Mouse (Mus musculus): Measurements from ENCODE around the gene Krtap4-1. TPM values are rescaled to one million over a fixed set of nuclear protein-coding genes. Genes with fewer than 3 reads are reported as not detected.
"Not testable (repeated sequence)": the region's sequence is repeated elsewhere in the genome, so short reads cannot be mapped to it uniquely, and the experiment has no call there.

Gene Krtap4-1
- polyA plus RNA-seq, 1 experiment from 2014 or later, result not detected

- 79% methylated on average over 2 of the region's 2 CpGs for WGBS
- no peak overlapping the region for H3K27ac ChIP-seq (replicated peaks)
- no peak for ATAC-seq (ENCODE audit: low read depth)
Observed at GRCm38 (mm10) chr11:99633293-99633692, 5.3 kb upstream of the Krtap4-1 start.

GRCm38 (mm10) chr11:99630890-99631289 is 2.9 kb upstream of the Krtap4-1 start:
- WGBS, result 82% methylated on average over 3 of the region's 3 CpGs

More at GRCm38 (mm10) chr11:99633293-99633692, 5.3 kb upstream of the Krtap4-1 start:
- Histone ChIP-seq H3K4me3 (no peak overlapping the region), H3K36me3 (no peaks in the 10 kb centered on the region), H3K4me2 (no peak overlapping the region), H3K27me3 (no peaks in the 10 kb centered on the region), H3K9ac (no peak overlapping the region), H3K9me3 (no peaks in the 10 kb centered on the region), H3K4me1 (replicated peaks) (no peaks in the 10 kb centered on the region)

GRCm38 (mm10) chr11:99620335-99620734 is 7.7 kb downstream of the Krtap4-1 start, which contains the start of gene Gm11562:
TSS of gene Gm11562 (minus strand) at chr11:99620435.
- H3K36me3 ChIP-seq, result no peaks in the 10 kb centered on the region
- no peaks in the 10 kb centered on the region for H3K4me1 ChIP-seq (replicated peaks)
- no peak within 1 kb of the TSS for H3K4me3 ChIP-seq
- no peak within 1 kb of the TSS for H3K9ac ChIP-seq
- no peak within 1 kb of the TSS for H3K4me2 ChIP-seq
- no peak within 1 kb of the TSS for H3K27ac ChIP-seq (replicated peaks)
- WGBS, result 91% methylated on average over 2 of the region's 2 CpGs
- ATAC-seq (ENCODE audit: low read depth), result no peak
- no peaks in the 10 kb centered on the region for H3K9me3 ChIP-seq
- no peaks in the 10 kb centered on the region for H3K27me3 ChIP-seq

More at GRCm38 (mm10) chr11:99630890-99631289, 2.9 kb upstream of the Krtap4-1 start:
- H3K27ac ChIP-seq (replicated peaks), result no peak overlapping the region
- H3K4me2 ChIP-seq, result no peak overlapping the region
- no peaks in the 10 kb centered on the region for H3K27me3 ChIP-seq
- no peak overlapping the region for H3K9ac ChIP-seq
- no peak for ATAC-seq (ENCODE audit: low read depth)
- no peak overlapping the region for H3K4me3 ChIP-seq
- no peaks in the 10 kb centered on the region for H3K9me3 ChIP-seq
- no peaks in the 10 kb centered on the region for H3K4me1 ChIP-seq (replicated peaks)
- no peaks in the 10 kb centered on the region for H3K36me3 ChIP-seq

- Histone ChIP-seq H3K36me3 (no peaks in the 10 kb centered on the region), H3K9ac (no peak within 1 kb of the TSS), H3K27ac (replicated peaks) (no peak within 1 kb of the TSS), H3K4me2 (no peak within 1 kb of the TSS), H3K27me3 (no peaks in the 10 kb centered on the region), H3K4me3 (no peak within 1 kb of the TSS), H3K4me1 (replicated peaks) (no peaks in the 10 kb centered on the region), H3K9me3 (no peaks in the 10 kb centered on the region)
- 62% methylated on average over 3 of the region's 3 CpGs for WGBS
- ATAC-seq (ENCODE audit: low read depth), result no peak
Observed at GRCm38 (mm10) chr11:99614796-99615363, 13.2 kb downstream of the Krtap4-1 start, which contains the start of gene Krtap2-4. TSS of gene Krtap2-4 (minus strand) at chr11:99614846.

- not testable (repeated sequence) for ATAC-seq (ENCODE audit: low read depth)
- 50% methylated on average over 1 of the region's 2 CpGs for WGBS
Observed at GRCm38 (mm10) chr11:99610089-99610488, 17.9 kb downstream of the Krtap4-1 start, which contains the start of gene Gm11937. TSS of gene Gm11937 (minus strand) at chr11:99610189.

GRCm38 (mm10) chr11:99609126-99609525 is 18.9 kb downstream of the Krtap4-1 start:
- H3K4me1 ChIP-seq (replicated peaks), result no peaks in the 10 kb centered on the region
- no peak overlapping the region for H3K9ac ChIP-seq
- H3K27me3 ChIP-seq, result no peaks in the 10 kb centered on the region
- H3K9me3 ChIP-seq, result no peaks in the 10 kb centered on the region
- 64% methylated on average over 1 of the region's 1 CpGs for WGBS
- H3K36me3 ChIP-seq, result no peaks in the 10 kb centered on the region
- ATAC-seq (ENCODE audit: low read depth), result no peak
- no peak overlapping the region for H3K4me2 ChIP-seq
- H3K27ac ChIP-seq (replicated peaks), result no peak overlapping the region
- no peak overlapping the region for H3K4me3 ChIP-seq

More at GRCm38 (mm10) chr11:99610089-99610488, 17.9 kb downstream of the Krtap4-1 start, which contains the start of gene Gm11937:
- not testable (repeated sequence) for H3K27me3 ChIP-seq; H3K36me3 ChIP-seq; H3K4me3 ChIP-seq; H3K9ac ChIP-seq; H3K9me3 ChIP-seq; H3K4me2 ChIP-seq; H3K4me1 ChIP-seq (replicated peaks); H3K27ac ChIP-seq (replicated peaks)

GRCm38 (mm10) chr11:99603208-99603607 is 24.8 kb downstream of the Krtap4-1 start, which contains the start of gene Gm11938:
TSS of gene Gm11938 (minus strand) at chr11:99603308.
- H3K4me2 ChIP-seq; H3K9ac ChIP-seq; H3K9me3 ChIP-seq; H3K4me1 ChIP-seq (replicated peaks); ATAC-seq (ENCODE audit: low read depth); H3K36me3 ChIP-seq; H3K4me3 ChIP-seq; H3K27me3 ChIP-seq; H3K27ac ChIP-seq (replicated peaks): not testable (repeated sequence)
- 53% methylated on average over 1 of the region's 1 CpGs for WGBS

- H3K27me3 ChIP-seq; H3K9ac ChIP-seq; ATAC-seq (ENCODE audit: low read depth); H3K27ac ChIP-seq (replicated peaks); H3K4me3 ChIP-seq; H3K9me3 ChIP-seq; H3K36me3 ChIP-seq; H3K4me2 ChIP-seq; H3K4me1 ChIP-seq (replicated peaks): not testable (repeated sequence)
- WGBS, result 81% methylated on average over 6 of the region's 6 CpGs
Observed at GRCm38 (mm10) chr11:99597742-99598141, 30.3 kb downstream of the Krtap4-1 start, which contains the start of gene Krtap9-3. TSS of gene Krtap9-3 (minus strand) at chr11:99598105.

GRCm38 (mm10) chr11:99590981-99591380 is 37.1 kb downstream of the Krtap4-1 start, which contains the start of gene Krtap1-3:
TSS of gene Krtap1-3 (minus strand) at chr11:99591339.
- Histone ChIP-seq H3K9ac (no peak within 1 kb of the TSS), H3K27ac (replicated peaks) (no peak within 1 kb of the TSS), H3K9me3 (no peaks in the 10 kb centered on the region), H3K27me3 (no peaks in the 10 kb centered on the region), H3K36me3 (no peaks in the 10 kb centered on the region), H3K4me1 (replicated peaks) (no peaks in the 10 kb centered on the region), H3K4me3 (no peak within 1 kb of the TSS), H3K4me2 (no peak within 1 kb of the TSS)
- ATAC-seq (ENCODE audit: low read depth), result no peak
- 91% methylated on average over 6 of the region's 6 CpGs for WGBS

GRCm38 (mm10) chr11:99585096-99585495 is 42.9 kb downstream of the Krtap4-1 start:
- no peak for ATAC-seq (ENCODE audit: low read depth)
- no peak overlapping the region for H3K9ac ChIP-seq
- no peak overlapping the region for H3K4me2 ChIP-seq
- H3K27me3 ChIP-seq, result no peaks in the 10 kb centered on the region
- no peak overlapping the region for H3K4me3 ChIP-seq
- no peak overlapping the region for H3K27ac ChIP-seq (replicated peaks)
- no peaks in the 10 kb centered on the region for H3K9me3 ChIP-seq
- no peaks in the 10 kb centered on the region for H3K4me1 ChIP-seq (replicated peaks)
- 88% methylated on average over 7 of the region's 7 CpGs for WGBS
- H3K36me3 ChIP-seq, result no peaks in the 10 kb centered on the region

GRCm38 (mm10) chr11:99583245-99583704 is 44.8 kb downstream of the Krtap4-1 start, which contains the start of gene Krtap1-4:
TSS of gene Krtap1-4 (minus strand) at chr11:99583654.
- no peak within 1 kb of the TSS for H3K27ac ChIP-seq (replicated peaks)
- H3K9me3 ChIP-seq, result no peaks in the 10 kb centered on the region
- no peaks in the 10 kb centered on the region for H3K27me3 ChIP-seq
- H3K36me3 ChIP-seq, result no peaks in the 10 kb centered on the region
- no peak within 1 kb of the TSS for H3K4me3 ChIP-seq
- H3K4me2 ChIP-seq, result no peak within 1 kb of the TSS
- 86% methylated on average over 5 of the region's 5 CpGs for WGBS
- ATAC-seq (ENCODE audit: low read depth), result no peak
- H3K9ac ChIP-seq, result no peak within 1 kb of the TSS
- no peaks in the 10 kb centered on the region for H3K4me1 ChIP-seq (replicated peaks)

GRCm38 (mm10) chr11:99581564-99581963 is 46.5 kb downstream of the Krtap4-1 start:
- Histone ChIP-seq H3K9ac (no peak overlapping the region), H3K9me3 (no peaks in the 10 kb centered on the region), H3K4me2 (no peak overlapping the region), H3K36me3 (no peaks in the 10 kb centered on the region), H3K27ac (replicated peaks) (no peak overlapping the region), H3K4me1 (replicated peaks) (no peaks in the 10 kb centered on the region), H3K27me3 (no peaks in the 10 kb centered on the region), H3K4me3 (no peak overlapping the region)
- ATAC-seq (ENCODE audit: low read depth), result no peak
- 86% methylated on average over 6 of the region's 6 CpGs for WGBS

All from neural tube, embryonic 13.5 days (tissue).